Mouse (Mus musculus): ENCODE results near the gene Cmas. TPM values are rescaled to one million over a fixed set of nuclear protein-coding genes. Genes with fewer than 3 reads are reported as not detected.

The Cmas gene
- total RNA-seq, 2 experiments from 2014 or later, result 107 to 111 TPM

DNA sequence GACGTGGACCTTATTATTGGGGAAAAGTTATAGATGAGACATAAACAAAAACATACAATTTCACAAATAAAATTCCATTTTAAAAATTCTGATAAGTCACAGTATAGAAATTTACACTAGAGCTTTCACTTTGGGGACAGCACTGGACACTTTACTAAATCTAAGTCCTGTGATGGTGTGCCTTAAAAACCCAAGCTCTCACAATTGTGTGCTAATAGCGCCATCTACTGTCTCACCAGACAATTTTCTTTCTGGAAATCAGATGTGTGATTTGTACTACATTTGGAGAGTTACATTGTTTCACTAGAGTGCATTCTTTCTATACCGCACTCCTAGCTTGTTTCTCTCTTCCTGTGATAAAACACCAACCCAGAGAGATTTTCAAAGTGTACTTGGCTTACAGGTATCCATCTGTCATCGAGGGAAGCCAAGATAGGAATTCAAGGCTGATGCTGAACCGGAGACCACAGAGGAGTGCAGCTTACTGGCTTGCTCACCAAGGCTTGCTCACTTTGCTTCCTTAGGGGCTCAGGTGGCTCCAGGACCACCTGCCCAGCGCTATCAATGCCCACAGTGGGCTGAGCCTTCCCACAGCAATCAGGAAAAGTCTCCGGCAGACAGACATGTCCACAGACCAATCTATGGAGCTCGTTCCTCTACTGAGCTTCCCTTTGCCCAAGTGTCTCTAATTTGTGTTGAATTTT, 21.0 kb upstream of the Cmas start:
- intact Hi-C loops (cut with DNase I), result loop anchor here (1.0 kb wide), 1 partner anchor 210 kb away; no protein-coding TSS in a partner anchor
- TF ChIP-seq CTCF (IDR thresholded peaks at IDR 0.05), result peak; percentile 89
- no peak for DNase-seq (ENCODE audit: extremely low spot score in 1 of 2, low spot score in 2 of 2)
- Histone ChIP-seq H3K4me3 (no peak overlapping the region), H3K27ac (no peak overlapping the region)

DNA sequence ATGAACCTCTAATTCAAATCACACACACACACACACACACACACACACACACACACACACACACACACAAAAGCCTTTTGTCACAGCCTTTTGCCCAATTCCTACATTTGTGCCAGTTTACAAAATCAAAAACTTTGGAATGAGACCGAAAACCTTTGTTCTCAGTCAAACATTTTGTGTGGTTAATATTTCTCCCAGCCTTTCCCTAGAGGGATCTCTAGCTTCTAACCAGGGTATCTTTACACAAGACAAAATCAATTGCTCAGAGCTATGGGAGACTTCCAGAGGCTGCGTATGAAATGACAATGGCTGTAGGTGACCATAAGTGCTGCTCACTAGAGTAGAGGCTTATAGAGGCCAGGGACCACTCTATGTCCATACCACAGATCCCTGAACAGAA, 18.3 kb upstream of the Cmas start:
- intact Hi-C loops (cut with DNase I), result no loop called here
- no peak overlapping the region for H3K4me3 ChIP-seq
- no peak overlapping the region for H3K27ac ChIP-seq
- TF ChIP-seq CTCF (IDR thresholded peaks at IDR 0.05), result no peak
- no peak for DNase-seq (ENCODE audit: extremely low spot score in 1 of 2, low spot score in 2 of 2)

DNA sequence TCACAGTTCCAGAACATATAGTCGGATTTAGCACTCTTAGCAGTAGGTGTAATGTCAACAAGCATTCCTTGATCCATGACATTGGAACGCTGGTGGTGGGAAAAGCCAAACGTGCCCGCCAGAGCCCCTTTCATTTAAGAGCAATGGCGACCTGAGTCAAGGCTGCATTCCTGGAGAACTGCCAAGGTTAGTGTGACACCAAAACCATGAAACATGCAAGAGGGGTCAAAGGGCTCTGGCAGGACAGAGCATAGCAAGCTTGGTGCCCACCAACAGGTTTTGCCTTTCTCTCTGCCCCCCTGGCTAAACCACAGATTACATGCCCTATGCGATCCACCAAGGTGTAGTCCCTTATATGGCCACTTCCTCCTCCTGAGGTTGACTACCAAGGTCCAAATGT, 17.8 kb upstream of the Cmas start:
- intact Hi-C loops (cut with DNase I), result no loop called here
- no peak for DNase-seq (ENCODE audit: extremely low spot score in 1 of 2, low spot score in 2 of 2)
- TF ChIP-seq CTCF (IDR thresholded peaks at IDR 0.05), result no peak
- Histone ChIP-seq H3K4me3 (no peak overlapping the region), H3K27ac (no peak overlapping the region)

DNA sequence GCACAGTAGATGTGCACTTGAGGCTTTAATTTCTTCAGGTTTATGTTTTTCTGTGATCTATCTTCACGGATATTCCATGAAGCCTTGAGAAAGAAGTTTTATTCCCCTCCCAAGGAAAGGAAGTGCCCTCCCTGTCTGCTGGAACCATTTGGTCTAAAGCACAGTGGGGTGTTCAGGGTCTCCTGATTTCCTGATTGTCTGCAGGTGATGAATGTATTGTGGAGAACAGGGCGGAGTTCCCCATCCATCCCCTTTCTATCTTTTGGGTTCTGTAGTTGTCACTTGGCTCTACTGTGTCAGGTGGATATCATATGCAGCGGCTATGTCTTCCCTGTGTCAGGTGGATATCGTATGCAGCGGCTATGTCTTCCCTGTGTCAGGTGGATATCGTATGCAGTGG, 14.7 kb upstream of the Cmas start:
- Histone ChIP-seq H3K4me3 (no peak overlapping the region), H3K27ac (no peak overlapping the region)
- intact Hi-C loops (cut with DNase I), result loop anchor here (10.0 kb wide), 1 partner anchor 397 kb away; the partner anchor contains the start of gene Pyroxd1
- DNase-seq (ENCODE audit: extremely low spot score in 1 of 2, low spot score in 2 of 2), result no peak
- TF ChIP-seq CTCF (IDR thresholded peaks at IDR 0.05), result no peak

DNA sequence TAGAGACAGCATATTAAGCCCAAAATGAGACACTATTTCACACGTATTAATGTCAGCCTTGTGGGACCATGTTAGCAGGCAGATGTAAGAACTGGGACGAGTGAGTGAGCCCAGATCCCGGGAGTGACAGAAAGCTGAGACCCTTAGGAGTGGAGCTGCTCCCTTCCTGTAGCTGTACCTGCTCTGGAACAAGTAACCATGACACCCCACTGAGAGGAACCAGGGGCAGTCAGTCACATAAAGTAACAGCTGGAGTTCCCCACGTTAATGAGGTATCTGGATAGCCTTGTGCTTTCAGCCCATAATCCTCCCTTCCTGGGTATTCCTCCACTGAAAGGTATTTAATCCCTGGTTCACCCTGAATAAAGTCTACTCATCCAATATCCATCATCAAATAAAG, 13.3 kb upstream of the Cmas start:
- intact Hi-C loops (cut with DNase I), result loop anchor here (10.0 kb wide), 1 partner anchor 398 kb away; the partner anchor contains the start of gene Pyroxd1
- no peak for DNase-seq (ENCODE audit: extremely low spot score in 1 of 2, low spot score in 2 of 2)
- Histone ChIP-seq H3K27ac (no peak overlapping the region), H3K4me3 (no peak overlapping the region)
- no peak for TF ChIP-seq CTCF (IDR thresholded peaks at IDR 0.05)

DNA sequence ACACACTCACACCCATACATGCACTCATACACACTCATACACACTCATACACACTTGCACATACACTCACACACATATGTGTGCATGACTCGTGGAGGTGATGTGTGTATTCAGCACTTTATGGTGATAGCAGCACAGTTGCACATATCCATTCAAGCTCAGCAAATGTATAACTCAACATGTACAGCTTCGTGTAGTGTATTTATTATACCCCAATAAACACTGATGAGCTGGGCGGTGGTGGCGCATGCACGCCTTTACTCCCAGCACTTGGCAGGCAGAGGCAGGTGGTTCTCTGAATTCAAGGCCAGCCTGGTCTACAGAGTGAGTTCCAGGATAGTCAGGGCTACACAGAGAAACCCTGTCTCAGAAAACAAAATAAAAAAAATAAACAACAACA, 11.0 kb upstream of the Cmas start:
- DNase-seq (ENCODE audit: extremely low spot score in 1 of 2, low spot score in 2 of 2), result no peak
- Histone ChIP-seq H3K27ac (no peak overlapping the region), H3K4me3 (no peak overlapping the region)
- intact Hi-C loops (cut with DNase I), result loop anchor here (10.0 kb wide), 1 partner anchor 401 kb away; the partner anchor contains the start of gene Pyroxd1
- no peak for TF ChIP-seq CTCF (IDR thresholded peaks at IDR 0.05)

DNA sequence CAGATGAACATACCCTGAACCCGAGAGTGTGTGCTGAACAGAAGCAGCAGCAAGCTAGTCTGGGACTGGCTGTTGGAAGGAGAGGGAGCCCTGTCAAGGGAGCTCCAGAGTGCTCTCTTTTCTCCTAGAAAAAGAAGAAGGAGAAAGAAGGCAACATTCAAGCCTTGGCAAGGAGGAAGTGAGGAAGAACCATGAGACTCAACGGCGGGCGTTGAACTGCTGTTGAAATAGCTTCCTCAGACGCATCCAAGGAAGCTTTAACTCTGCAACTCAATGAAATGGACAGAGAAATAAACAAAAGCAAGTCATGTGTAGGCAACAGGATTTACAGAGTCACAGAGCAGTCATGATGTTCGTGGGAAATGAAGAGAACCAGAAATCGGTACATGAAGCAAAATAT, 9.7 kb upstream of the Cmas start:
- Histone ChIP-seq H3K4me3 (no peak overlapping the region), H3K27ac (no peak overlapping the region)
- no peak for DNase-seq (ENCODE audit: extremely low spot score in 1 of 2, low spot score in 2 of 2)
- no peak for TF ChIP-seq CTCF (IDR thresholded peaks at IDR 0.05)
- intact Hi-C loops (cut with DNase I), result loop anchor here (10.0 kb wide), 1 partner anchor 402 kb away; the partner anchor contains the start of gene Pyroxd1

DNA sequence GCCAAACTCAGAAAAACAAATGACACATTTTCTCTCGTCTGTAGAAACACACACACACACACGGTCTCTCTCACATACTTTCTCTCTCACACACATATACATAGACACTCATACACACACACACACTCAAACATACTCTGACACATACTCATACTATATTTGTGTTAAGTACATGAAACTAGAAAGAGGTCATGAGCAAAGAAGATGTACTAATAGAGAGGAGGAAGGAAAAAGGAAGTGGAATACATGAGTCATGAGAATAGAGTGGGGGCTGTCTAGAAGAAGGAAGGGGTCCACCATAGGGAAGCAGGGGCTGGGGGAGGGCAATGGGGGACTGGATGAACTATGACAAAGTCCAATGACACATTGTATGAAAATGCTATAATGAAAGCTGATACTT, 9.3 kb upstream of the Cmas start:
- no peak for TF ChIP-seq CTCF (IDR thresholded peaks at IDR 0.05)
- intact Hi-C loops (cut with DNase I), result loop anchor here (10.0 kb wide), 1 partner anchor 402 kb away; the partner anchor contains the start of gene Pyroxd1

DNA sequence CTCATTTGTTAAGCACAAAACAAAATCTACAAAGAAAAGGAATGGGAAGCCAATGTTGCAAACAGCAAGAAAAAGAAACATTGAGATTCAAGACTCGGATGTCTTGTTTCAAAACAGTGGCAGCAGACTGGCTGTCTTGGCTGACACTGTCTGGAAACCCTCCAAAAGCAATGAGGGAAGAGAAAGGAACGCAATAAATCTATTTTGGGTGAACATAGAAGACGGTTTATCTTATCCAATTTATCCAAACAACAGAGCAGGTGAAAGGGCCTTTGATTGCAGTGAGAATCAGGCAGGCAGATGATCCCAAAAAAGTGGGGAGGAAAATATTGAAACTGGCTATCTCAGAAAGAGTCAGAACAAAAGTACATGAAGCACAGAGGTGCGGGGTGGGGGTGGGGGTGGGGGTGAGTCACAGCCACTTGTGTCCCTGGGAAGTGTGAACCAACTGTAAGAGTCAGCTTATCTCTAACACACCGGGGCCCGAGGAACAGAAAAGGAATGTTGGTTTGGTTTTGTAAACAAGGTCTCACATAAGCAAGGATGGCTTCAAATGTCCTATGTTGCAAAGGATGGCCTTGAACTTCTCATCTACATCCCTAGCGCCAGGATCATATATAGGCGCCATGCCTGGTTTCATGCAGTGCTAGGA, 8.3 kb upstream of the Cmas start:
- H3K27ac ChIP-seq, result no peak overlapping the region
- intact Hi-C loops (cut with DNase I), result loop anchor here (10.0 kb wide), 1 partner anchor 403 kb away; the partner anchor contains the start of gene Pyroxd1
- no peak for TF ChIP-seq CTCF (IDR thresholded peaks at IDR 0.05)
- no peak overlapping the region for H3K4me3 ChIP-seq
- DNase-seq (ENCODE audit: extremely low spot score in 1 of 2, low spot score in 2 of 2), result no peak

More for the DNA sequence above, 9.3 kb upstream of the Cmas start:
- no peak for DNase-seq (ENCODE audit: extremely low spot score in 1 of 2, low spot score in 2 of 2)
- H3K27ac ChIP-seq, result no peak overlapping the region
- H3K4me3 ChIP-seq, result no peak overlapping the region

DNA sequence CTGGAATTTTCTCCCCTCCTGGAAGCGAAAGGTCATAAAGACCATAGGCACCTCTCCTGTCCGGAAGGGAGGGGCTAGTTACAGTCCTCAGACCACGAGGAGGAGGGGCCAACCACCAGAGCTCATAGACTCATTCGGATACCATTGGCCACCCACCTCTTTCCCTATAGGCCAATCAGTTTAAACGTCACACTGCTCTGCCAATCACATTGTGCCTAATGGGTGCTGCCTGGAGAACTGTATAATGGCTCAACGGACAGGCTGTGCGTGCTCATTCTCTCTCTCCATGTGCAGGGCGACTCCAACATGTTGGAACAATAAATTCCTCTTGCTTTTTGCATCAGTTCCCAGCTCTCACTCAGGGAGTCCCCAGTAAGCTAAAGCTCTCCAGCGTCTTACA, 5.1 kb upstream of the Cmas start:
- no peak for DNase-seq (ENCODE audit: extremely low spot score in 1 of 2, low spot score in 2 of 2)
- H3K4me3 ChIP-seq, result no peak overlapping the region
- no peak overlapping the region for H3K27ac ChIP-seq
- TF ChIP-seq CTCF (IDR thresholded peaks at IDR 0.05), result no peak
- intact Hi-C loops (cut with DNase I), result no loop called here

DNA sequence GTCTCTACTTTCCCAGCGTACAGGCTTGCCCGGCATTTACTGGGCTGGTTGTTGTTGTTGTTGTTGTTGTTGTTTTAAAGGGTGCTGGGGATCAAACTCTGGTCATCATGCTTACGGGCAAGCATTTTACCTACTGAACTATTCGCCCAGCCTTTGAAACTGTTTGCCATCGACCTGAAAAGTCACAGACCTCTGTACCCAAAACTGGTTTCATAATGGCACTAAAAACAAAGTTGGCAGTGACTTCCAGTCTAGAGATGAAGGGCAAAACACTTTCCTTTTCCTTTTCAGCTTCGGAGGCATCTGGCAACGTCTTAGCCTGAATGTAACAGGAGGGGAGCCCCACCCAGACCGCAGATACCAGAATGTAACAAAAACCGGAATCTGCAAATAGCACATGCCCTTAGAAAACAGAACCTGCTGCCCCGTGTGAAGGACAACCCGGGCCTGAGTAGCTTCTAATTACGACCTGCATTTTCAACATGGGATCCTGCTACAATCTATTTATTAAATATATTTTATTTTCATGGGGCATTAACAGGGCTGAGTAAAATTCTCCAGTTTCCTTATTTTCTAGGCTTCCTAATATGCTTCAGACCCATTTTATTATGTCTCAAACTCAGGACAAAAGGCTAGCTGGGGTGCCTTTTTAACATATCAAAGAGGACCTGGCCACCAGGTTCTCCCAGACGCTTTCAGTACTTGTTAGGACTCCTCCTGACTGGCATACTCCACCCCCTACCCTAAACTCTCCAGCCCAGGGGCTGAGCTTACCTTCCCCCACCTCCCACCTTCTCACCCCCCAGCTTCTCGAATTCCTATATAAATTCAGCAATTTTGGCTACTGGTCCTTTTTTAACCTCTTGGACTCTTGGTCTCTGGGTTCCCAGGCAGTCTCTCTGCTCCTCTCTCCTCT, 3.9 kb upstream of the Cmas start:
- DNase-seq (ENCODE audit: extremely low spot score in 1 of 2, low spot score in 2 of 2), result no peak
- Histone ChIP-seq H3K4me3 (no peak overlapping the region), H3K27ac (no peak overlapping the region)
- intact Hi-C loops (cut with DNase I), result no loop called here
- TF ChIP-seq CTCF (IDR thresholded peaks at IDR 0.05), result no peak

All from left cerebral cortex, adult 2 months (tissue).